Mouse (Mus musculus) spleen, adult 18-20 months (tissue): Measurements from ENCODE around the gene Iffo2.

Experiments used
- DNase-seq, 2 experiments: peaks; one replicate each; pipeline ENCODE4 v3.0.0; 2022; ENCODE audit warnings: mixed read lengths in 2 of 2

The Iffo2 gene

DNA sequence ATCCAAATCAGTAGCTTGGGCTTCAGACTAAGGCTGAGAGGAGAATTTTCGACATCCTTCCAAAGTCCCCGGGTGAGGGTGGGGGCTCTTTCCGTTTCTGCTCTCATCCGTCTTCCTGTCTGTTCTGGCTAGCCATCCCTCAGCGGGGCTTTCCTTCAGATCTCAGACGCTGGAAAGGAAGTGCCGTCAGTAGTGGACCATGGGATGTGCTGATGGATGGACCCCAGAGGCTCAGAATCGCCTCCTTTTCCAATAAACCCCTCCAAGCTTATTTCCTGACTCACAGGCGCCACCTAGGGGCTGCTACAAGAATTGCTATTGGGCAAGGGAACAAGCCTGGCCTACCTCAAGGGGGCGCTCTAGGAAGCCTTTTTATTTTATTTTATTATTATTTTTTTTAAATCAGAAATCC is 81.2 kb downstream of the Iffo2 start:
- peak; percentile 45 to 79 for DNase-seq

DNA sequence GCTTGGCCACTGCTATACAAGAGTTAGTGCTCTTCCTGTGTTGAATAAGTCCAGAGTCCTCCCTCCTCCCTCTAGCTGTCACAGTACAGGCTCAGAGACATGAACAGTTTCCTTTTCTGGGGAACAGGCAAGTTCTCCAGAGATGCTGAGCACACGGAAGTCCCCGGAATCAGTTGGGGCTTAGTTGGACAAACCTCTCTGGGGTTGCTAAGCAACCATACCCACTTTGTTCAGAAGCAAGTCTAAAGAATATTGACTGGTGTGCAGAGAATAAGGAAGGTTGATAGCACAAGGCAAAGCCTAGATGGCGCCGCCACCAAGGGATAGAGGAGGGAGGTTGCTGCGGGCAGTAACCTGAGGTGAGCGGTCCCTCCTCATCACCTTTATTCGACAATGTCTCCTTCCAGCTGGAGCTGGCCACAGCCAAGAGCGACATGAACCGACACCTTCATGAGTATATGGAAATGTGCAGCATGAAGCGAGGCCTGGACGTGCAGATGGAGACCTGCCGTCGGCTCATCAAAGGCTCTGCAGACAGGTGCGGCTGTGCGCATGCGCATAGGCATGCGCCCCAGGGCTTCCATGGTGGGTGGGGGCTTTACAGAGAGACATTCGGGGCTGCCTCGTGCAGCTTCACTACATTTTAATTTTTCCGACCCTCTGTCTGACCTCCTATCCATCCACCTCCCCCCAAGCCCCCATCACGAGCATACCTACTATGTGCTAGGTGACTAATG is 84.3 kb downstream of the Iffo2 start:
- no peak for DNase-seq

DNA sequence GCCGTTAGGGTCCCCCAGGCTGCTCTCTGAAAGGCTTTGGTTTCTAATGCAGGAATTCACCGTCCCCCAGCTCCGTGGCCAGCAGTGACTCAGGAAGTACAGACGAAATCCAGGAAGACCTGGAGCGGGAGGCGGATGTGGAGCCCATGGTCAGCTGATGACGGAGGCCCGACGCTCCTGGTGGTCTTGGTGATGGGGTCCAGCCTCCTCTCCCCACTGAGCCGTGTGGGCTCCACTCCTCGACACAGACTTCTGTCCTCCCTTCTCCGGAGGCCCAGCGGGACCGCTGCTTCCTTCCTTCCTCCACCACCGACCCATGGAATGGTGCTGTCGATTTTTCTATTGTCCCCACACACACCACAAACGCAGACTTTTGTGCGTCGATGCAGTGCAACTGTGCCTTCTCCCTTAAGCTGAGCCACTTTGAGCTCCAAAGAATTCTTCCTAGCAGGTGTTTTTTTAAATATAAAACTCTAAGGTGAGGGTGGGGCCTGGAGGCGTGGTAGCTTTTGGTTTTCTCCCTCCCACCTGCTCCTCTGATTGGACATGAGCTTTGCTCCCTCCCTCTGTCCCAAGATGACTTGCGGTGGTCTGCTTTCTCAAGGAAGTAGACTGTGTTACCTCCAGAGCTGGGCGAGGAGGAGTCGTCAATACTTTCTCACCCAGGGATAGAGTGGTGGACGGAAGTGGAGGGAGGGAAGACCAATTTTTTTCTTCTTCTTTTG is 86.1 kb downstream of the Iffo2 start:
- DNase-seq: peak; percentile 51 to 55

DNA sequence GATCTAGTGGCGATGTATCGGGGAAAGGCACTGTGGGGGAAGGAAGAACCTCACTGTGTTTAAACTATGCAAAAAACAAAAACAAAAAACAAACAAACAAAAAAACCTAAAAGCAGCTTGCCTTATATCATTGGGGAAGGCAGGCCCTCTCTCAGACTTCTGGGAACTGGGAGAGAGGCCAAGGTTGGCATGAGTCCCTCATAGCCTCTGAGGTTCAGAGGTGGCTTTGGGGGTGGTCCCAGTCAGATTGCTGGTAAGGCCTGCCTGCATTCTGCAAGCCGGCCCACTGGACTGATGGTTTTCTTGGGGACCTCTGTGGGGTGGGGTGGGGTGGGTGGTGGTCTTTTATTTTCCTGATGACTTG is 86.6 kb downstream of the Iffo2 start:
- DNase-seq: no peak

DNA sequence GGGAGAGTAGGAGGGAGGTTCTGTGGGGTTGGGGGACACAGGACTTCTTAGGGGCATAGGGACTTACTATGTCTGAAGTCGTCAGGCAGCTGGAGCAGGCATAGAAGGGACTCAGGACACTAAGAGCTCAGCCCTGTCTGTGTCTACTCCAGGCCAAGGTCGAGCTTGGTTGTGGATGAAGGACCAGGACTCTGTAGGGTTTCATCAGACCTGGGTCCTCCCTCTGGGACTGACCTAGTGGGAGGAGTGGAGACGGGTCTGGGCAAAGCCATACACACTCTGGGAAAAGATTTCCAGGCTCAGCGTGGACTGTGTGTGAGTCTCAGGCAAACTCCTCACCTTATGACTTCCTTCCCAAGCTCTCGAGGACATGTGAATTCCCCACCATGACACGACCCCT is 89.4 kb downstream of the Iffo2 start:
- no peak for DNase-seq

DNA sequence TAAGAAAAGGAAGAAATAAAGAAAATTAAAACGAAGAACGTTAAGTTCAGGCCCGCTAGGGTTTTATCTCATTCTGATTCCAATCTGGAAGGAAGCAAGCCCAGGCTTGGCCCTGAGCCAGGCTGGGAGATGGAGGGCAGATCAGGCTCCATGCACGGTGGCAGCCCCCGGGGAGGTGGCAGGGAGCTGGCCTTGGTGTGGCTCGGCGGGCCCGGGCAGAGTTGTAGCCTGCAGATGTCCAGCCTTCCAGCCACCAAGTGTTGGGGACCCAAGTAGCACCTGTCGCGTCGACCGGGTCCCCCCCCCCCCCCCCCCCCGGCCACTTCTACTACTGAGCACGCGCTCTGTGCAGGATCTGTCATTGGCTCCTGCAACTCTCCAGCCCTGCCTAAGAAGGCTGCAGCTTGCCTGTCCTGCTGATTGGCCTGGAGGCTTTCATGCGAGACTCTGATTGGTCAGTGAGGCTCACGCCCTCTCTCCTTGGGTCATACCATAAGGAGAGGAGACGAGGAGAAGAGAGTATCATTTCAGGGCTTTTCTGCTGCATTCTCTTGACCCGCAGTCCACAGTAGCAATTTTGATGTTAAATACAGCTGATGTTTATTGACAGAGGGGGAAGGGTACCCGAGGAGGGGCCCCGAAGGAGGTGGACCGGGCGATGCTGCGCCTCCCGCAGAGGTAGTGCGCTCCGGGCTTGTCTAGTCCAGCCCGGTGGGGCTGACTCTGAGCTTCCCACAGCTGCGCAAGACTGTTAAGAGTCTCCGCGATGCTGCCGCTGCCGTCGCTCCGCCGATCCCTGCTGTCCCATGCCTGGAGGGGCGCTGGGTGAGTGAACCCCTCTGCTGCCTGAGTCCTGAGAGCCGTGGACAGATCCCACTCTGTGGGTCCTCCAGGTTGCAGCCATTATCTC is 92.3 kb downstream of the Iffo2 start, which contains the start of gene Aldh4a1:
Gene Aldh4a1, plus strand, starts transcription at position 494 of the 910 bp plus-strand sequence.
- peak; percentile 76 to 77 for DNase-seq

DNA sequence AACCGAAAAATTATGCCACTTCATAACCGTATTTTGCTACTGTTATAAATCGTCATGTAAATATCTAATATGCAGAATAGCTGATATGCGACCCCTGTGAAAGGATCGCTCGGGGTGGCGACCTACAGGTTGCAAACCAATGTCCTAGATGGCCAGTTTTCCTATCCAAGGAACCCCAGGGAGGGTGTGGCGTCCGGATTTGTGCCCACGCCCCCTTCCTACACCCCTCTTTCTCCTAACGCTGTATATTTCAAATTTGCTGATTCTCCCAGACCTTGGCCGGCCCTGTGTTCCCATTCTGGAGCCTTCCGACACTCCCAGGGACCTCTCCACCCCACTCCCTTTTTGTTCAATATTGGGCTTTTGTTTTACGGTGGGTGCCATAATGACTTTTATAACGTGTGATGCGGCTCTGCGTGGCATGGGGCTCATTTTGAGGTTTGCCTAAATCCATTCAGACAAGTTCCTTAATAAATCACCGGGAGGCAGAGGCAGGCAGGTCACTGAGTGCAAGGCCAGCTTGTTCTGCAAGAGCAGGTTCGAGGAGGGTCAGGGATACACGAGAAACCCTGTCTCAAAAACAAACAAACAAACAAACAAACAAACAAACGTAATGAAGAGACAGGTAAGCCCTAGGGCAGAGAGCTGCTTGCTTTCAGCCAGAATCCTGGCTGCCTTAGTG is 93.2 kb downstream of the Iffo2 start:
- no peak for DNase-seq

DNA sequence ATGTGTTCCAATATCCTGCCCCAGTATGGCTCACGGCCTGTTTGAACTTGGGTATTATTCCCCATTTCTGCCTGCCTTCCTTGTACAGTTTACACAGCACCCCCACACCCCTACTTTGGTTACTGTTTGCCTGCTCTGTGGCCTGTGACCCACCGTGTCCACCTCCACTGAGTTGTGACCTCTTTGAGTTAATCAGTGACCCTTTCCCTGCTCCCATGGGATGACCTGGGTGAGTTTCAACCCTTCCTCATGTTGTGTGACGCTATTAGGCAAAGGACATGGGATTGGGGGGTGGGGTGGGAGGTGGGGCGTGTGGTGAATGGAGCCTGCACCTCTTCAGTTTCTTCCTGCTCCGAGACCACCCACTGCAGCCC is 93.8 kb downstream of the Iffo2 start:
- no peak for DNase-seq

DNA sequence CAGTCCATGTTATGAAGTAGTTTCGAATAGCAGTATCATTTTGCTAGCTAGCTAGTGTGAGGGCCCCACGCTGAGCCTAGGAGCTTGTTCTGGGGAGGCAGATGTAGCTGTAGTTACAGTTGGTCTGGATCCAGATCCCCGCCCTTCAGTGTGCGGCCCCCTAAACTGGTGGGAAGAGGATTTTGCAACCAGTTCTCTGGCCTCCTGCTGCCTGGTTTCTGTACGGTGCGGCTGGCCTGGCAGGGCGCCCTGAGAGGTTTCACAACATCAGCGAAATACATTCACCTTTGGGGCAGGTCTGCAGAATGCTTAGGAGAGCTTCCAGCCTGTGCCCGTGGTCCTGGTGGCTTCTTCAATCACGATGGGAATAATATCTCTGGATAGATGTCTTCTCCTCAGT is 94.4 kb downstream of the Iffo2 start:
- no peak for DNase-seq

DNA sequence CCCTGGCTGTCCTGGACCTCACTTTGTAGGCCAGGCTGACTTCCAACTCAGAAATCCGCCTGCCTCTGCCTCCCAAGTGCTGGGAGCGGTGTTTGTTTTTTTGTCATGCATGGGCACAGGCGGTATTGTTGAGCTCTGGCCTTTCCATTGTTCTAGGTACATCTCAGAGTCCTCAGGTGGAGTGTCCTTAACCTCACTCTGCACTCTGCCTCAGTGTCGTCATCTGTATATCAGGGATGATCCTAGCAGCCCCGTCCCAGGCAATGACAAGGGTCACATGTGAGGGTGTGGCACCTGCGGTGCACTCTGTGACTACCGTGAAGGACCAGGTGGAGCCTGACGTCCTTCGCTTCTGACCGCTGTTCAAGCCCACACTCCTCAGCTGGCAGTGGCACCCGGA is 97.0 kb downstream of the Iffo2 start:
- DNase-seq: no peak

DNA sequence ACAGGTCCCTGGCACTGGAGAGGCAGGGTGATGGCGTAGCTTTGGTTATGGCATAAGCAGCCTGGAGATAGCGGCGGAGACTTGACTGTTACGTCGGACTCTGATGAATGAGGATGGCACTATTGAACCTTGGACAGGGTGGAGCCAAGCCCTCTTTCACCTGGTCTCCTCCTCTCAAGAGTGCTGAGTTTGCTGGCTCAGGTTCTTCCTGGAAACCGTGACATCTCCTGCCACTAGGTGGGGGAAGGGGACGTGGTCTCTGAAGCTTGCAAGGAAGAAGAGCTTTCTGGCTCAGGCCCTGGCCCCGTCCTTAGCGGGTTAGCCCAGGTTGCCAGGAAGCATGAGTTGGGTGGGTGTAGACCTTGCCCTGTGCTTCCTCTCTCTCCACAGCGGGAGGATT is 99.8 kb downstream of the Iffo2 start:
- DNase-seq: no peak

DNA sequence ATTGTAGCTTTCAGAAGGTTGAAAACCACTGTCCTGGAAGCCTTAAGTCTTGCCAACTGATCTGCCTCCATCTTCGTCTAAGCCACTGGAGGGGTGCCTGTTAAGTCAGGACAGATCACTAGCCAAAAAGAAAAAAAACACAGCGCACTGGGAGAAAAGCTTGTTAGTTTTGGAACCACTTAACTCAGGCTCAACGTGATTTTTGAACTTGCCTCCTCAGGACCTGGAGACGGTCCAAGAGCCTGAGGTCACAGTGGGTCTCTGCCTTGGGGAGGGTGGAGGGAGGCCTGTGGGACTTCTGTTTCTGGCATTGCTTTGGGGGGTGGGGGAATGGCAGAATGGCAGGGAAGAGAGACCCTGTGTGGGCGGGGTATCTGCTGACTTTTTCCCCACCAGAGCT is 100.8 kb downstream of the Iffo2 start:
- DNase-seq: no peak

DNA sequence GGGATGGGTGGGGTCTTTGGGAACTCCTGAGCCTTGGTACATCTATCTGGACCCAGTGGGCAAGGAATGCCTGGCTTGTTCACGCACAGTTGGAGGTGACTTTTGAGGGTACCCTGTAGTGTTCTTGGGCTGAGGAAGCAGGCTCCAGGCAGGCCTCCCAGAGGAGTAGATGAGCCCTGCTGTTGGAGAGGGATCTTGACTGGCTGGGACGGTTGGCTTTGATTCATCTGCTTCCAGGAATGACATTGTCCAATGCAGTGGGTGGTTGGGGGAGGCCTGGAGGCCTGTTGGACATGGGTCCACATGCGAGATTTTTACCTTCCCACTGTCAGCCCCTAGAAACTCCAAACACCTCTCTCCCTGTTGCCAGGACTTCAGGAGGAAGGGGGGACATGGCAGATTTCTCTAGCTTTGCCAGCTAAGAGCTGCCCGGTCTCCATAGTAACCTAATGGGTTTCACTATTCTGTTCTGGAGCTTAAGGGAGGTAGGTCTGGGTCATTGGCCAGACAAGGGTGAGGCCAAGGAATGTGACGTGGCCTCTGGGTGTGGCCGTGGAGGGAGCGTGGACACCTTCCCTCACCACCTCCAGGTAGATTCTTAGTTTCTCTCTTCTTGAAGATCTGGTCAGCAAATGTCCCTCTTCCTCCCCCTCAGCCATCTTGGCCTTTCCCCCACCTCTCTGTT is 101.4 kb downstream of the Iffo2 start:
- no peak for DNase-seq

DNA sequence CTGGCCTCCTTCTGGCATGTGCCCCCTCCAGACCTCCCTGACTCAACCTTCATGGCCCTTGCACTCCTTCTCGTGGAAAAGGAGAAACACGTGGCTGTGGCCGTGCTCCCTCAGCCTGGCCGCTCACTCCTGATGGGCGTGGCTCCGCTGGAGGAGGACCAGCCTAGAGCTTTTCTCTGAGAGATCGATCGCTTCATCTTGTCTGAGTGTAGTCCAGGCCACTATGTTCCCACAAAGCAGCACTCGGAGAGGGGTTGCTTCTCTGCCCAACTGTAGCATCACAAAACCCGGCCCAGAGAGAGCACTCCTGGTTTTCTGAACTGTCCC is 101.9 kb downstream of the Iffo2 start:
- no peak for DNase-seq

DNA sequence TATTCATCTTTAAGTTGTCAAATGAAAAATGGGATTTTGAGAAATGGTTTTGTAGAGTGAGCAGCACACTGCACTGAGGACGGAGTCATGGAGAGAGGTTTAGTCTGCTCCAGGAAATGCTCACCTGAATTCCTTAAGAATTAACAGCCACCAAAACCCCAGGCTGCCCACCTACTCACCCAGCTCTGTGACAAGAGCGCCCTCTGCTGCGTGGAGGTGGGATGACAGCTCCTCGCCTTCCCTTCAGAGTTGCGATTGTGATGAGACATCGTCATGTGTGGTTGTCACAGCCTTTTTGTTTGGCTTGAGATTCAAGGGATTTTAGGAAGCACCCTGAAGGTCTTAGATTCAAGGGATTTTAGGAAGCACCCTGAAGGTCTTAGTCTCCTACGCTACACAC is 106.0 kb downstream of the Iffo2 start:
- DNase-seq: peak; percentile 23 to 73

DNA sequence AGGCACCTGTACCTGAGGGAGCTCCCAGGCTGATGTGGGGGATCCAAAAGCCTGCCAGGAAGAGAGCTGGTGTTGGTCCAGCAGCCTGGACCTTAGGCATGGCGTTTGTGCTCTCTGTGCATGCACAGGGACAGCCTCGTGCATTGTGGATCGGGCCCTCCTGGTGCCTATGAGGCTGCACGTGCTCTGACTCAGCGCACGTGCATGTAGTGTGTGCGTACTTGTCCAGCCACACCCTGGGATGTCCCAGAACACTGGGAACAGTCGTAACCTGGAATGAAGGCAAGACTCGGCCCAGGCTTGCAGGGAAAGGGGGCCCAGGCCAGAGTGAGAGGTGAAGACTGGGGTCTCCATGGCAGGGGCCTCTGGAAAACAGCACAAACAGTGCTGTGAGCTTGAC is 107.5 kb downstream of the Iffo2 start:
- DNase-seq: no peak

DNA sequence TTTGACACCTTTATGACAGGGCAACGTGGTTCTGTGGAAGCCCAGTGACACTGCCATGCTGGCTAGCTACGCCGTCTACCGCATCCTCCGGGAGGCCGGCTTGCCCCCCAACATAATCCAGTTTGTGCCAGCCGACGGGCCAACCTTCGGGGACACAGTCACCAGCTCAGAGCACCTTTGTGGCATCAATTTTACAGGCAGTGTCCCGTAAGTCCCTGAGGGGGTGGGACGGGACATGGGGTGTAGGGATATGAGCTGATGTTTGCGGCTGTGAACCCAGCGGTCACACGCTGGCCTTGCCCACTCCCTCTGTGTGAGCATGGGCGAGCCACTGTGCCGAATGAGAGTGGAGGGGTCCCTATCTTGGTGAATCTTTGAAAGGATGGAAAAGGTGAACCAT is 108.0 kb downstream of the Iffo2 start:
- no peak for DNase-seq

DNA sequence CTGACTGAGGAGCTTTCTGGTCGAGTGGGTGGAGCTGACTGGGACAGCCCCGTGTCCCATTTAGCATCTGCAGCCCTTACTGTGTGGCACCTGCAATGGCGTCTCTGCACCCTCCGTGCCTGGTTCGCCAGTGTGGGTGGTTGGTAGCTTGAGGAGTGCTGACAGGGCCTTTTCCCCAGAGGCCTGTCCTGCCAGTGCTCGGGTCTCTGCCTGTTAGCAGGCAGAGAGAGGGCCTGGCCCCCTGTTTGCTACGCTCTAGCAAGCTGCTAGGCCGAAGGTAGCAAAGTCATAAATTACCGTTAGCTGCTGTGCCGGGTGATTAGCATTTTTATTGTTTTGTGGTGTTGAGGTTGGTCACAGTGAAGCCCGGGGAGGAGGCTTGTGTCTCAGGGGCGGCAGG is 109.5 kb downstream of the Iffo2 start:
- no peak for DNase-seq

DNA sequence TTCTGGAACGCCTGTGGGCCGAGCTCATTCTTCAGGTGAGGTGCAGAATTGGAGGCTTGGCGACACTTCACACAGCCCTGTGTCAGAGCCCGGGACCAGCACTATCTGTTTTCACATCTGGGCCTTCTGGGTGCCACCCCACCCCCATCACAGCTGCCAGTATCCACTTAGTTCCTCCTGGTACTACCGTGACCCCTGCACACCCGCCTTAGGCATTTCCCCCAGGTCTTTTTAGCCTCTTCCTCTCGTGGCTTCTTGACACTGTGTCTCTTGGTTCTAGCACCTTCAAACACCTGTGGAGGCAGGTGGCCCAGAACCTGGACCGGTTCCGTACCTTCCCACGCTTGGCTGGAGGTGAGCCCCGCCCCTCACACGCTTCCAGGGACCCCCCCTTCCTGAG is 110.0 kb downstream of the Iffo2 start:
- DNase-seq: no peak

DNA sequence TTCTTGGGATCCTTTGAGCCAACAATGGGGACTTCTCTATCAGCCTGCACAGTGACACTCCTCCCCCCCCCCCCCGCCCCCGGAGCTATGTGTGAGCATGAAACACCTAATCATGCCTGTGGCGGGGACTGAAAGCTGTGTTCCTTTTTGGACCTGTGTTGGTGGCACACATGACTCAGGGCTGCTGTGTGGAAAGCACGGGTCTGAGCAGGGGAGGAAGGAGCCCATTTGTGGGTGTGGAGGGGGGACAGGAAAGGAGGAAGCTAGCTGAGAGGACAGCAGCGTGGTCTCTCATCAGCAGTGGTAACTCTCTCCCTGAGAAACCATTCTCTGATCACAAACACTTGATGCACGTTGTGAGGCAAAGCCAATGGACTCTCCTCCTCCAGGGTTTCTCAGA is 110.4 kb downstream of the Iffo2 start:
- no peak for DNase-seq

DNA sequence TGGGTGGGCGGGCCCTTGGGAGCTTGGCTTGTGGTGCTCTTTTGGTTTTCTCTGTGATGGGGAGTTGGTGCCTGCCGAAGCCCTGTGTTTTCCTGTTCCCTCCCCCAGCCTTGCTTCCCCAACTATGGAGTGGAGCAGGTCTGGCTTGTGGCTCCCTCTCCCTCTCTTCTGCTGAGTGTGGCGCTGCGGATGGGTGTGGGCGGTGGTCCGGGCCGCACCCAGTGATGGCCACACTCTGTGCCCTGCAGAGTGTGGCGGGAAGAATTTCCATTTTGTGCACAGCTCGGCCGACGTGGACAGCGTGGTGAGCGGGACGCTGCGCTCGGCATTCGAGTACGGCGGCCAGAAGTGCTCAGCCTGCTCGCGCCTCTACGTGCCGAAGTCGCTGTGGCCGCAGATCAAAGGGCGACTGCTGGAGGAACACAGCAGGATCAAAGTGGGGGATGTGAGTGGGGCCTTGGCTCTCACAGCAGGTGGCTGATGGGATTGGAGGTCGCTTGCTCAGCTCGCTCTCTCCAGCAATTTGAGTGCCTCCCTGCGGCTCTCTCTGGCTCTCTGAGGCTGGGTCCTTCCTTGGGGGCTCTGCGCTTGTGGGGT is 111.6 kb downstream of the Iffo2 start:
- no peak for DNase-seq

DNA sequence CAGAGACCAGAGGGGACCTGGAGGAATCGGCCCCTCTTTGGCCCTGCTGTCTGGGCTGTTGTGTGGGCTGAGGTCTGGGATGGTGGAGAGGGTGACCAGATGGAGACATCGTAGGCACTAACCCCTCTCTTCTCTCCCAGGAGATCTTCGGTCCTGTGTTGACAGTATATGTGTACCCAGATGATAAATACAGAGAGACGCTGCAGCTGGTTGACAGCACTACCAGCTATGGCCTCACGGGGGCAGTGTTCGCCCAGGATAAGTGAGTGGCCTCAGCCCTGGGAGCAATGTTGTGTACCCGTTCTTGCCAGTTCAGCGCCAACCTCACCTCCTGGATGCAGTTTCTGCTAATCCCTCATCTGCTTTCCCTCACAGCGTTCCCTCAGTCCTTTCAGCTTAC is 113.6 kb downstream of the Iffo2 start:
- peak; percentile 41 to 66 for DNase-seq
